Mouse (Mus musculus) heart, postnatal 36 days (tissue): ENCODE data around the gene Exoc3l2. TPM values are rescaled to one million over a fixed set of nuclear protein-coding genes. Genes with fewer than 3 reads are reported as not detected.
"Not testable (repeated sequence)": the region's sequence is repeated elsewhere in the genome, so short reads cannot be mapped to it uniquely, and the experiment has no call there.

ENCODE experiments used
- DNase-seq, 2 experiments: peaks; one replicate each; pipeline ENCODE4 v3.0.0; 2021 to 2022
- intact Hi-C: fragments of 180-260 bp; cut with DNase I; formaldehyde crosslinking; loops from one replicate; pipeline ENCODE4 v1.15.1; 2025
- total RNA-seq, 2 experiments: library from RNA; stranded (reverse); gene quantifications; 2 replicates each; pipeline ENCODE4 v1.2.3; 2021

Gene Exoc3l2
- total RNA-seq, 2 experiments from 2014 or later = 0.78 to 0.84 TPM

DNA sequence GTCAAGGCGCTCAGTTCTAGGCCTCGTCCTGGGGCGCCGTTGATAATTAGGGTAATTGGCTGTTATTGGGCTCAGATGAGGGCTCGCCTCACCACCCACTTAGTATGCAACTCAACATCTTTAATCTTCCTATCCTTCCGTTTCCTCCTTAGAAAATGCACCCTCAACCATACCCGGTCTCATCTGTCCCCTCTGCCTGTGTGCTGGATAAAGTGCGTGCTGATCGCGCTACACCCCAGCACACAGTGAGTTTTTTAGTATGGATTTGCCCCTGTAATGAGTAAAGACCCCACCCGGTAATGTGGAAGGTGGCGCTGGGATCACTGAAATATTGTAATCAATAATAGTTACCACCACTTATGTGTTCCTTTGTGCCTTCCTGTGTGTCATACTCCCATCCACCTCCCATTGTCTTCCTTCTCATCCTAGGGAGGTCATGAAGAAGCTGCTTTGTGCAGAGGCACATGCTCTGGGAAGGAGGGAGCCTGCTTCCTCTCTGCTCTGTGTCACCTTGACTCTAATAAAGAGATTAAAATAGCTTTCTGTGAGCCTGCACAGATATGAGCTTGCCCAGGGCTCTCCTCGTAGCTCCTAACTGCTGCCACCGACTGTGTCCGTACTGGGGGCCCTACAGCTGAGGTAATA is 45.9 kb downstream of the Exoc3l2 start:
- DNase-seq = no peak
- intact Hi-C loops = no loop called here

DNA sequence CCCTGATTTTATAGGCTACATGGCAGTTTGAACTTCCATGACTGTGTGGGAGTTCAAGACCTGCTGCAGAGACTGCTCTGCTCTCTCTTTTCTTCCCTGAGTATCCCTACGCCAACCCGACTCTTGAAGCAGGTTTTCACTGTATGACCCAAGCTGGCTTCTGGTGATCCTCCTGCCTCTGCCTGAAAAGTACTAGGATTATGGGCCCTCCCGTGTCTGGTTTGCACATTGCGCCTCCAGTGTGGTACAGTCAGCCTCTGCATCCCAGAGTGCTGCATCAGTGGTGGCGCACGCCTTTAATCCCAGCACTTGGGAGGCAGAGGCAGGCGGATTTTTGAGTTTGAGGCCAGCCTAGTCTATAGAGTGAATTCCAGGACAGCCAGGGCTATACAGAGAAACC is 46.7 kb downstream of the Exoc3l2 start:
- intact Hi-C loops = no loop called here
- no peak for DNase-seq

DNA sequence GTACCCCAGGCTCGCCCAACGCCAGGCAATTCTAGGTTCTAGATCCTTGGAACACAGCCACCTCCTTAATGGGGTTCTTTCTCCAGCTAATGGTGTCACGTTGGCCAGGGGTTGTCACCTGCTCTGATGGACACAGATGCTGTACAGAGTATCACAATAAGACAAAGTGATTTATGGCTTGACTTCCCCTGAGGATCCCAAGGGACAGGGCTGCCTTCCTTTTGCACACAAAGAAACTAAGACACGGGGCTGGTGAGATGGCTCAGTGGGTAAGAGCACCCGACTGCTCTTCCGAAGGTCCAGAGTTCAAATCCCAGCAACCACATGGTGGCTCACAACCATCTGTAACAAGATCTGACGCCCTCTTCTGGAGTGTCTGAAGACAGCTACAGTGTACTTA is 48.8 kb downstream of the Exoc3l2 start:
- DNase-seq, intact Hi-C loops: not testable (repeated sequence)

GRCm38 (mm10) chr7:19512353-19512752 is 49.2 kb downstream of the Exoc3l2 start:
- no peak for DNase-seq
- intact Hi-C loops = no loop called here

- no peak for DNase-seq
- intact Hi-C loops = no loop called here
Measured at GRCm38 (mm10) chr7:19517652-19518365, 54.7 kb downstream of the Exoc3l2 start, which contains the start of gene Nkpd1. Nkpd1 (plus strand) TSS chr7:19517838.

DNA sequence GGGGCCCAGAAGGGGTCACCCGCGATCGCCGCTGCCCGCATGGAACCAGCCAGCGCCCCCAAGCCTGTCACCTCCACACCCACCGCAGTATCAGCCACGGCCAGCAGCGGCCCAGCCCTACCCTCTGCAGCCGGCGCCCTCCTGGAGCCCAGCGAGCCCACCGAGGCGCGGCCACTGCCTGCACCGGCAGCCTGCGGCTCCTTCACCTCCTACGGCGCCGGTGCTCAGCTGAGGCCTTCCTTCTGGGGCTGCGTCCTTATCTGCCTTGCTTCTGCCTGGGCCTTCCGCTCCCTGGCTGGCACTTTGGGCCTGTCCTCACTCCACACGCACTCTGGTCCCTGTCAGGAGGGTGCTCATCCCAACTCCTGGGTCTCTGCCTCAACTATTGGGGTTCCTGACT is 56.9 kb downstream of the Exoc3l2 start:
- intact Hi-C loops = no loop called here
- DNase-seq = no peak

DNA sequence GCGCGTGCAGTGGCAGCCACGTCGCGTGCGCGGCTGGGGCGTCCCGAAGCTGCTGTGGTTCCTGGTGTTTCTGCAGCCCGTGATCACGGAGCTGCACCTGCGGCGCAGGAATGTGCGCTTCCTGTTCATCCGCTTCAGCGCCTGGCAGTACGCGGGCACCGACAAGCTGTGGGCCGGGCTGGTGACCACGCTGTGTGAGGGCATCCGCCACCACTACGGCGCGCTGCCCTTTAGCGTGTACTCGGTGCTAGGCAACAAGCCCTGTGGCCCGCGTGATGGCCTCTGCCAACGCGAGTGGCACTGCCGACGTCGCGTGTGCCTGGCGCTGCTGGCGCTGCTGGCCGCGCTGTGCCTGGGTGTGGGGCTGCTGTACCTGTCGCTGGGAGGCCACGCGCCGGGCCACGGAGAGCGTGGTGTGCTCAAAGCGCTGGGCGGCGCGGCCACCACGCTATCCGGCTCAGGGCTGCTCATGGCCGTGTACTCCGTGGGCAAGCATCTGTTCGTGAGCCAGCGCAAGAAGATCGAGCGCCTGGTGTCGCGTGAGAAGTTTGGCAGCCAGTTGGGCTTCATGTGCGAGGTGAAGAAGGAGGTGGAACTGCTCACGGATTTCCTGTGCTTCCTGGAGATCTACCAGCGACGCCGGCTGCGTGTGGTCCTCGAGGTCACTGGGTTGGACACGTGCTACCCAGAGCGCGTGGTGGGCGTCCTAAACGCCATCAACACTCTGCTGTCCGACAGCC is 60.1 kb downstream of the Exoc3l2 start:
- intact Hi-C loops = no loop called here
- no peak for DNase-seq

DNA sequence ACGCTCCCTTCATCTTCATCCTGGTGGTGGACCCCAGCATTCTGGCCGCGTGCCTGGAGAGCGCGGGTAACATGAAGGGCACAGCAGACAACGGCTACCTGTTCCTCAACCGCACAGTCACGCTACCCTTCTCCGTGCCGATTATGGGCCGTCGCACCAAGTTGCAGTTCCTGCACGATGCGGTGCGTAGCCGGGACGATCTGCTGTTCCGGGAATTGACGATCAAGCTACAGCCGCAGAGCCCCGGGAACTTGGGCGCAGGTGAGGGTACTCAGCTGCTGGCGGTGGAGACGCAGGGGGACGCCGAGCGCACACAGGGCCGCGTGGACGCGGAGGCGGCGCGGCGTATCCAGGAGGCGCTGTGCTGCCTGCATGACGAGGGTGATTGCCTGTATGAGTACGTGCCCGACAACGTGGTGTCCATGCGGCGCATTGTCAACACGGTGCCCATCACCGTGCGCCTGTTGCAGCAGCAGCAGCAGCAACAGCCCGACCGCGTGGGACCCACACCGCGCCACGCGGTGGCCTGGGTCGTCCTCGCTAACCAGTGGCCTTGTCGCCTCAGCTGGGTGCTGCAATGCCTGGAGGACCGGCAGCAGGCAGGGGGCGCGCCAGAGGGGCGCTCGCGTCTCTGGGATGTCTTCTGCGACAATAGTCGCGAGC is 60.8 kb downstream of the Exoc3l2 start:
- intact Hi-C loops = no loop called here
- peak; percentile 47 to 57 for DNase-seq

DNA sequence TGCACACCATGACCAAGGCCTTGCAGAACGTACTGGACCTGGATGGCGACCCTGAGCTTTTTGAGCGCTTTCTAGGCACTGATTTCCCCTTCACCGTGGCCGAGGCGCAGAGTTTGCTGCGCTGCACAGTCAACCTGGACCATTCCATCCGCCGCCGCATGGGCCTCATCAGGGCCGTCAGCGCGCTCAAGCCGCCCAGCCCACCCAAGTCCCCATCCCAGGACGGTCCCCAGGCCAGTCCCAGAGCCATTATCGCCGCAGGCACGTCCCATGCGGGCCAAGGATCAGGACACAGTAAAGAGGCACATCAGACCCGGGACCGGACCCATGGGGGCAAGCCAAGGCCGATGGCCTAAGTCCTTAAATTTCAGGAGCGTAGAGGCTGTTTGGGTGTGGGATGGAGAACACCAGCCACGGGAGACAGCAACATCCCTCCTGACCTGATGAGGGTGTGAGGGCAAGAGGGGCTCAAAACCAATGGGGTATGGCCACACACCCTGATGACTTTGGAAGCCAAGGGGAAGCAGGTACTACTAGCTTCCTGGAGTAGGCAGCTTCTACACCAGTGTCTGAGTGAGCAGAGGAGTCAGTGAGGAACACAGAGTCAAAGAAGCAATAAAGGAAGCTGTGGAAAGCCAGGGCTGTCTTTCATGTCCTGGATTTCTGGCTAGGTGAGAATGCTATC is 61.4 kb downstream of the Exoc3l2 start:
- intact Hi-C loops = no loop called here
- DNase-seq = no peak

DNA sequence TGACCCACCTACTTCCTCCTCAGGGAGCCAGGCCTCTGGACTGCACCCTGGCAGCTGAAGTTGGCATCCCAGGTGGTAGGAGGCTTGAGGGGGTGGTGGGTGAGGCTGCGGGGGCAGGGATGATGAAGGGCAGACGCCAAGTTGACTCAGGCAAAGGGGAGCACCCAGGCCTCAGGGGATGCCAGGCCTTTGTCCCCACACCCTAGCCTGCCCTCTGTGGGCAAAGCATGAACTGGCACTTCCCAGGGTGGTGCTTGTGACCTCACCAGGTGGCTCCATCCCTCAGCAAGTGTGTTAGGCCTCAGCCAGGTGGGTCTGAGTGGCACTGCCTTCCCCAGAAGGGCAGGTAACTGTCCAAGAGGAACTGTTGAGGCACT is 62.0 kb downstream of the Exoc3l2 start:
- intact Hi-C loops = no loop called here
- no peak for DNase-seq

DNA sequence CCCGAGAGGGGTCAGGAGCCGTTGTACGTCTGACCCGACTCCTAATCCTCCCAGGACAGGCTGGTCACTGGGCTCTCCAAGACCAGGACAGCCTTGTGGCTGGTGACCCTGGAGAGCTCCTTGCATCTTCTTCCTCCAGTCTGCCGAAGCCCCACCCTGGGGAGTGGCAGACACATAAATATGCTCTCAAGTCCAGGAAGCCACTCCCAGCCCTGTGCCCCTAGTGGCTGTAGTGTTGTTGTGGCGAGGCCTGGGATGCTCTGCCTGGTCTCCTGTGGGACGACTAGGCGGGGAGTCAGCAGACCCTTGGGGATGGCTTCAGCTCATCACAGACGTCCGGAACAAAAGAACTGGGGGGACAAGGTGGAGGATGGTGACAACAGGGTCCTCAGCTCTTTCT is 67.9 kb downstream of the Exoc3l2 start:
- intact Hi-C loops = no loop called here
- DNase-seq = no peak

DNA sequence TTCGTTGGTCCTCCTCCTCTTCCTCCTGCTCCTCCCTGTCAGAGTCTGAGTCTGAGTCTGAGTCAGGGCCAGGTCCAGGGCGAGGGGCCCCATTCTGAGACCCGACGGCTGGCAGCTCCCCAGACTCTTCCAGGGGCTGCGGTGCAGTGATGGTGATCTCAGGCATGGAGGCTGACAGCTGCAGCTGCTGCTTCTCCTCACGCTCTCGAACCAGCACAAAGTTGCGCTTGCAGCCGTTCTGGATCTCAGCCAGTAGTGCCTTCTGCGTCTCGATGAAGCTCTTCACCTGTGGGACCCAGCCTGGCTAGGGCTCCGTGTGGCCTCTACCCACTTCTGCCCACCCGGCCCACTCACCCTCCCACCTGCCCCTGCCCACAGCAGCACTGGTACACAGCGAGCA is 69.1 kb downstream of the Exoc3l2 start:
- DNase-seq = no peak
- intact Hi-C loops = no loop called here

- no peak for DNase-seq
- intact Hi-C loops = no loop called here
Measured at GRCm38 (mm10) chr7:19534676-19535075, 71.5 kb downstream of the Exoc3l2 start.

DNA sequence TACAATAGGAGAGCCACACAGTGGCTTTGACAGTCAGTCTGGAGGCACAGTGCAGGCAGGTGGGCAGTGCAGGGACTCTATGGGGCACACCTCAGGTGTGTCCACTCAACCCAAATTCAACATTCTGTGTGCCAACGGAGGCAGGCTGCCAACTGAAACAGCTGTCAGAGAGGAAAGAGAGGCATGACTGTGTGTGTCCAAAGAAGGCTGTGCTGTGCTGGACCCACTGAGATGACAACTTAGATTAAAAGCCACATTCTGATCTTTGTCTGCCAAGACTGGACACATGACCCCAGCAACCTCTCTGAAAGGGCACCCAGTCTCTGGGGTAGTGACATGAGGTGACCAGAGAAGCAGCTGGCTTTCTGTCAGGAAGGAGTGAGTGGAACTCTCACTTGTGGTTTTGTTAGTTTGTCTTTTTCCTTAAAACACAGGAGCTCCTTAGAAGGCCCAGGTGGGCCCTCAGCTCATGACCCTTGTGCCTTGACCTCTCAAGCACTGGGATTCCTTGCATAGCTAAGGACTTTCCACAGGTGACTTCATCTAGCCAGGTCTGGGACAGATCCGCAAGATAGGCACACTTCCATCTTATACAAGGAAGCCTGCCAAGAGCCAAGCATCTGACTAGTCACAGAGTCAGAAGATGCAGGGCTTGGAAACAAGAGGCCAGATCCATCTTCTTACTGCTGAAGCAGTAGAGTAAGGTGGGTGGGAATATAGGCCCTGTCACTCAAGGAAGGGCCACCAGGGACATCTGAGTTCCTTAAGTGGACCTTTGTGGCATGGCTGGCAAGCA is 77.8 kb downstream of the Exoc3l2 start:
- intact Hi-C loops = no loop called here
- DNase-seq = no peak

GRCm38 (mm10) chr7:19541681-19542154 is 78.6 kb downstream of the Exoc3l2 start:
- DNase-seq = no peak
- intact Hi-C loops = no loop called here

- DNase-seq = no peak
- intact Hi-C loops = no loop called here
Measured at GRCm38 (mm10) chr7:19542155-19542691, 79.1 kb downstream of the Exoc3l2 start.

- no peak for DNase-seq
- intact Hi-C loops = no loop called here
Measured at GRCm38 (mm10) chr7:19543584-19543983, 80.5 kb downstream of the Exoc3l2 start.

- DNase-seq = no peak
Measured at GRCm38 (mm10) chr7:19546007-19546406, 82.9 kb downstream of the Exoc3l2 start.

More at GRCm38 (mm10) chr7:19546007-19546406, 82.9 kb downstream of the Exoc3l2 start:
- intact Hi-C loops = no loop called here
